Mouse (Mus musculus): ENCODE measurements around the gene Olfr1219. TPM values are rescaled to one million over a fixed set of nuclear protein-coding genes. Genes with fewer than 3 reads are reported as not detected.

Gene Olfr1219
- total RNA-seq (2021) (not detected), polyA plus RNA-seq (2012; rRNA removed) (not detected in 2 replicates)
- long read RNA-seq: 0 reads

DNA sequence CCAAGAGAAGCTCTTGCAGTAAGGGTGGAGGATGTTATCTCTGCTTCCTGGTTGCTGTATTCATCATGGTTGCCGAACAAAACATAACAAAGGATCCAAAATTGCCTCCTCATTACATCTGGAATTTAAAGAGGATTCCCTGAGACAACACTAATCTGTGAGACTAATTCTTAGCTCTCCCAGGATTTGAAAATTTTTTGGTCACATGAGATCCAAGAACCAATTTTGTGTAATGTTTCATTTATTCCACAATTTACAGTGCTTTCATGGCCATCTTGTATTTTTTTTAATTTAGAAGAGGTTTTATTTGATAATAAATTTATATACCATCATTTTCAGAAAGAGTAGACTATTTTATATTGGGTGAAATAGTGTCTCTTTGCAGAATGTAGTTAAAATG, at the start of gene Olfr1219:
Olfr1219 (minus strand) TSS at position 101 of the 400 bp plus-strand sequence.
- WGBS: 41% methylated on average over 1 of the region's 1 CpGs
- no peak for TF ChIP-seq EP300 (IDR thresholded peaks at IDR 0.05; ENCODE audit: insufficient read depth, low read depth, low read length)
- TF ChIP-seq CTCF (IDR thresholded peaks at IDR 0.05): no peak
- TF ChIP-seq POLR2A (IDR thresholded peaks at IDR 0.05; ENCODE audit: insufficient read depth, low read depth, low read length): no peak
- H3K4me3 ChIP-seq: no peak within 1 kb of the TSS
- no peak for DNase-seq
- intact Hi-C loops (cut with DNase I): no loop called here
- no peaks in the 10 kb centered on the region for H3K27me3 ChIP-seq (ENCODE audit: control insufficient read depth, insufficient read depth, low read length)
- H3K27ac ChIP-seq: no peak within 1 kb of the TSS
- H3K4me1 ChIP-seq (ENCODE audit: control insufficient read depth, insufficient read depth, low read length): no peaks in the 10 kb centered on the region
- no peaks in the 10 kb centered on the region for H3K79me2 ChIP-seq (replicated peaks; ENCODE audit: control insufficient read depth, insufficient read depth, low read length)
- no peak within 1 kb of the TSS for H3K9ac ChIP-seq (ENCODE audit: low read depth, low read length)
- no peaks in the 10 kb centered on the region for H3K36me3 ChIP-seq (ENCODE audit: control insufficient read depth, insufficient read depth, low read length)

DNA sequence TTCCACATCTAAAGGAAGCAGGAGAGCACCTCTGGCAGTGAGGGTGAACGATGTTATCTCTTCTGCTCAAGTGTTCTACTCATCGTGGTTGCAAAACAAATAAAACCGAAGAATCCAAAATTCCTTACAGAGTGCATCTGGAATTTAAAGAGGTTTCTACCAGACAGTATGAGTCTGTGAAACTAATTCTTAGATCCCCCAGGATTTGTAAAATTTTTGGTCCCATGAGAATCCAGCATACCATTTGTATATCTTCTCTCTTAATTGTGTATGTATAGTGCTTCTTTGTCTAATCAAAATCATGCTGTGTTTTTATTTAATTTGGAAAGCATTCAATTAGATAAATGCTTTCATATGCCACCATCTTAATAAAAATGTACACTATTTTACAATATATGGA, 49.6 kb upstream of the Olfr1219 start, which contains the start of gene Olfr1222:
Olfr1222 (minus strand) TSS at position 101 of the 400 bp plus-strand sequence.
- intact Hi-C loops (cut with DNase I): no loop called here
- WGBS: 23% methylated on average over 3 of the region's 3 CpGs
- TF ChIP-seq CTCF (IDR thresholded peaks at IDR 0.05) (no peak), POLR2A (IDR thresholded peaks at IDR 0.05; ENCODE audit: insufficient read depth, low read depth, low read length) (no peak), EP300 (IDR thresholded peaks at IDR 0.05; ENCODE audit: insufficient read depth, low read depth, low read length) (no peak)
- Histone ChIP-seq H3K4me1 (ENCODE audit: control insufficient read depth, insufficient read depth, low read length) (no peaks in the 10 kb centered on the region), H3K9ac (ENCODE audit: low read depth, low read length) (no peak within 1 kb of the TSS), H3K4me3 (no peak within 1 kb of the TSS), H3K79me2 (replicated peaks; ENCODE audit: control insufficient read depth, insufficient read depth, low read length) (no peaks in the 10 kb centered on the region), H3K27ac (no peak within 1 kb of the TSS), H3K36me3 (ENCODE audit: control insufficient read depth, insufficient read depth, low read length) (no peaks in the 10 kb centered on the region), H3K27me3 (ENCODE audit: control insufficient read depth, insufficient read depth, low read length) (no peaks in the 10 kb centered on the region)
- DNase-seq: no peak

DNA sequence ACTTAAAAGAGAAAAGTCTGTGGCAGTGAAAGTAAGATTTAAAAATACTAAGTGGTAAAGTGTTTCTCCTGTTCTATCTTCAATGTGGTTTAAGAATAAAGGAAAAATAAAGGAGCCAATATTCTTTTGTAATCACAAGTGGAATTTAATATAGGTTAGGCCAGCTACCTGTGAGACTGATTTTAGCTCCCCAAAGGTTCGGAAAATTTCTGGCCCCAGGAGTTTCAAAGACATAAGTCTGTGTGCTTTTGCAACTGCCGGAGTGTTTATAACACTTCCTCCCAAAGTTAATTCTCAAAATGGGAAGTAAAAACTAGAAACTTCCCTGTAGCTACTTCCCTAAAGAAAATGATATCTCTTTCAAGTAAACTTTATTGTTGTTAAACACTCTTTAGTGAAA, 33.9 kb upstream of the Olfr1219 start, which contains the start of gene Olfr1221:
Olfr1221 (minus strand) TSS at position 101 of the 400 bp plus-strand sequence.
- 74% methylated on average over 2 of the region's 2 CpGs for WGBS
- Histone ChIP-seq H3K4me1 (ENCODE audit: control insufficient read depth, insufficient read depth, low read length) (no peaks in the 10 kb centered on the region), H3K9ac (ENCODE audit: low read depth, low read length) (no peak within 1 kb of the TSS), H3K36me3 (ENCODE audit: control insufficient read depth, insufficient read depth, low read length) (no peaks in the 10 kb centered on the region), H3K4me3 (no peak within 1 kb of the TSS), H3K27ac (no peak within 1 kb of the TSS), H3K27me3 (ENCODE audit: control insufficient read depth, insufficient read depth, low read length) (no peaks in the 10 kb centered on the region), H3K79me2 (replicated peaks; ENCODE audit: control insufficient read depth, insufficient read depth, low read length) (no peaks in the 10 kb centered on the region)
- intact Hi-C loops (cut with DNase I): no loop called here
- no peak for DNase-seq
- TF ChIP-seq POLR2A (IDR thresholded peaks at IDR 0.05; ENCODE audit: insufficient read depth, low read depth, low read length): no peak
- no peak for TF ChIP-seq EP300 (IDR thresholded peaks at IDR 0.05; ENCODE audit: insufficient read depth, low read depth, low read length)
- TF ChIP-seq CTCF (IDR thresholded peaks at IDR 0.05): no peak

DNA sequence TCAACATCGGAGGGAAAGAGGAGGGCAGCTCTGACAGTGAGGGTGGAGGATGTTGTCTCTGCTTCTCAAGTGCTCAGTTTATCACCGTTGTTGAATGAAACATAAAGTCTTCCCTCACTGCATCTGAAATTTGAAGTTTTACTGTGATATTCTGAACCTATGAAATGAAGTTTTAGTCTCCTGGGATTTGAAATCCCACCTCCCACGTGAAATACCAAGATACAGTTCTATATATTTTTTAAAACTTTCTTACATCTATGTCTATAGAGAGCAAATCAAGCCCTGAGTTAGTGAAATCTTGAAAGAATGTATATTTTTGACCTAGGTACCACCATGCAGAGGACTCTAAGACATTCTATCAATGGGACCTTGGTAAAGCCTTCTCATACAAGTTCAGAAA, 23.4 kb upstream of the Olfr1219 start, which contains the start of gene Olfr1220:
Olfr1220 (minus strand) TSS at position 101 of the 400 bp plus-strand sequence.
- no peak within 1 kb of the TSS for H3K27ac ChIP-seq
- 58% methylated on average over 3 of the region's 3 CpGs for WGBS
- no peaks in the 10 kb centered on the region for H3K36me3 ChIP-seq (ENCODE audit: control insufficient read depth, insufficient read depth, low read length)
- no peak within 1 kb of the TSS for H3K9ac ChIP-seq (ENCODE audit: low read depth, low read length)
- DNase-seq: no peak
- H3K4me1 ChIP-seq (ENCODE audit: control insufficient read depth, insufficient read depth, low read length): no peaks in the 10 kb centered on the region
- H3K27me3 ChIP-seq (ENCODE audit: control insufficient read depth, insufficient read depth, low read length): no peaks in the 10 kb centered on the region
- H3K4me3 ChIP-seq: no peak within 1 kb of the TSS
- intact Hi-C loops (cut with DNase I): no loop called here
- H3K79me2 ChIP-seq (replicated peaks; ENCODE audit: control insufficient read depth, insufficient read depth, low read length): no peaks in the 10 kb centered on the region
- no peak for TF ChIP-seq POLR2A (IDR thresholded peaks at IDR 0.05; ENCODE audit: insufficient read depth, low read depth, low read length)
- TF ChIP-seq EP300 (IDR thresholded peaks at IDR 0.05; ENCODE audit: insufficient read depth, low read depth, low read length): no peak
- TF ChIP-seq CTCF (IDR thresholded peaks at IDR 0.05): no peak

DNA sequence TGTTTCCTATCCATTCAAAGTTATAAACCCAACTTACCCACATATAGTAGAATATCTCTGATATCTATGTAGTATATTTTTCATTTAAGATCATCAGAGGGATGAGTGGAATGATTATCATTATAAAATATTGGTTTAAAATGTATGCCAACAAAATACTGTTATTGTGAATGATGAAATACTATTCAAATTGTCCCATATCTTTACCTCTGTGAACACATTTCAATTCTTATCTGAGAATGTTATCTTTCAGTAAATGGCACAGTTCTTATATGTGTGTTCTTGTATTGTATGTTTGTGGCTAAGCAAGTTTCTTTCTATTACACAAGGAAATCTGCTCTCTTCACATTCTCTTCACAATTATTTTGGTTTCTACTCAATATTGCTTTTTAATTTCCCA, 22.3 kb upstream of the Olfr1219 start:
- TF ChIP-seq CTCF (IDR thresholded peaks at IDR 0.05) (no peak), POLR2A (IDR thresholded peaks at IDR 0.05; ENCODE audit: insufficient read depth, low read depth, low read length) (no peak), EP300 (IDR thresholded peaks at IDR 0.05; ENCODE audit: insufficient read depth, low read depth, low read length) (no peak)
- intact Hi-C loops (cut with DNase I): no loop called here
- H3K4me1 ChIP-seq (ENCODE audit: control insufficient read depth, insufficient read depth, low read length): no peaks in the 10 kb centered on the region
- DNase-seq: no peak
- H3K79me2 ChIP-seq (replicated peaks; ENCODE audit: control insufficient read depth, insufficient read depth, low read length): no peaks in the 10 kb centered on the region
- H3K27ac ChIP-seq: no peak overlapping the region
- no peak overlapping the region for H3K4me3 ChIP-seq
- no peak overlapping the region for H3K9ac ChIP-seq (ENCODE audit: low read depth, low read length)
- no peaks in the 10 kb centered on the region for H3K27me3 ChIP-seq (ENCODE audit: control insufficient read depth, insufficient read depth, low read length)
- no peaks in the 10 kb centered on the region for H3K36me3 ChIP-seq (ENCODE audit: control insufficient read depth, insufficient read depth, low read length)

DNA sequence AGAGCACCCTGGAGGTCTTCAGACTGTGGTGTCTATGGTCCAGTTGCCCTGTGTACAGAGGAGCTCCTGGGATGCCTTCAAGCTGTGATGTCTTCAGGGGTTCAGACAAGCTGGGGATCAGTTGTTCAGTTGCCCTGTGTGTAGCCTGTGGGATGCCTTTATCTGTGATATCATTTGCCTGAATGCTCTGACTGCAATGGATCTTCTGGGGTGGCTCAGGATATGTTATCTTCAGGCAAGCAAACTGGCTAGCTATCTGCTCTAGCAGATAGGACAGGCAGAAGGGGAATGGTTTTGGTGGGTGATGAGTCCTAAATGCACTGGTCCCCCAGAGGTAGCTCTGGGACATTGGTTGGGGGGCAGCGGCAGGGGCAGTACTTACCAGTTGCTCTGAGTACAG, 10.5 kb upstream of the Olfr1219 start:
- Histone ChIP-seq H3K9ac (ENCODE audit: low read depth, low read length) (no peak overlapping the region), H3K4me1 (ENCODE audit: control insufficient read depth, insufficient read depth, low read length) (no peaks in the 10 kb centered on the region), H3K36me3 (ENCODE audit: control insufficient read depth, insufficient read depth, low read length) (no peaks in the 10 kb centered on the region), H3K79me2 (replicated peaks; ENCODE audit: control insufficient read depth, insufficient read depth, low read length) (no peaks in the 10 kb centered on the region; the same call in 1 of the 2 replicates), H3K4me3 (no peak overlapping the region), H3K27me3 (ENCODE audit: control insufficient read depth, insufficient read depth, low read length) (peaks cover 2% of the 10 kb centered on the region; the same call in 1 of the 2 replicates), H3K27ac (no peak overlapping the region)
- WGBS: 97% methylated on average over 1 of the region's 1 CpGs
- intact Hi-C loops (cut with DNase I): no loop called here
- TF ChIP-seq POLR2A (IDR thresholded peaks at IDR 0.05; ENCODE audit: insufficient read depth, low read depth, low read length): no peak
- no peak for TF ChIP-seq EP300 (IDR thresholded peaks at IDR 0.05; ENCODE audit: insufficient read depth, low read depth, low read length)
- TF ChIP-seq CTCF (IDR thresholded peaks at IDR 0.05): no peak
- DNase-seq: no peak
